Mouse (Mus musculus) limb, embryonic 10.5 days (tissue): ENCODE measurements at regions not wholly inside any gene's neighbourhood (a gene's known extent, or its start where the extent isn't known, plus 50 kb on each side); places are given as distances from the start of the nearest gene placed in this dataset.

Experiments used
- DNase-seq: peaks from one replicate; pipeline ENCODE4 v3.0.0-alpha.2; 2017; ENCODE audit warnings: low spot score
- H3K27ac ChIP-seq: fragments of 300-500 bp; sonication (generic); 2 replicates; pipeline ENCODE4 v1.5.1; 2016; ENCODE audit warnings: mild to moderate bottlenecking
- H3K27me3 ChIP-seq: fragments of 300-500 bp; sonication (generic); 2 replicates; pipeline ENCODE4 v1.6.1; 2016; ENCODE audit warnings: low read depth, mild to moderate bottlenecking; ENCODE audit not compliant: poor library complexity, severe bottlenecking
- H3K36me3 ChIP-seq: fragments of 300-500 bp; sonication (generic); 2 replicates; pipeline ENCODE4 v1.6.1; 2016; ENCODE audit warnings: mild to moderate bottlenecking, moderate library complexity
- H3K4me1 ChIP-seq: fragments of 300-500 bp; sonication (generic); 2 replicates; pipeline ENCODE4 v1.6.1; 2016
- H3K4me3 ChIP-seq: fragments of 300-500 bp; sonication (generic); 2 replicates; pipeline ENCODE4 v1.5.1; 2016; ENCODE audit warnings: mild to moderate bottlenecking, moderate library complexity
- H3K9me3 ChIP-seq: fragments of 300-500 bp; sonication (generic); replicated peaks from 2 replicates; pipeline ENCODE4 v1.6.1; 2016; ENCODE audit warnings: mild to moderate bottlenecking
- WGBS: fragments of 180-500 bp; shearing (Covaris S2); methylation state at CpG from one replicate; pipeline ENCODE4 v1.1.7; 2016; 5-methylcytosine and 5-hydroxymethylcytosine counted together

GRCm38 (mm10) chr4:106214170-106214569 lies 101.8 kb upstream of the Usp24 start:
- H3K27ac ChIP-seq = peak overlapping the region; percentile 15; the same call in 1 of the 2 replicates
- no peaks in the 10 kb centered on the region for H3K36me3 ChIP-seq
- H3K4me1 ChIP-seq = peaks cover 12% of the 10 kb centered on the region; the same call in 1 of the 2 replicates
- 85% methylated on average over 5 of the region's 5 CpGs for WGBS
- DNase-seq = no peak
- H3K27me3 ChIP-seq = no peaks in the 10 kb centered on the region
- no peak overlapping the region for H3K4me3 ChIP-seq
- no peaks in the 10 kb centered on the region for H3K9me3 ChIP-seq

- Histone ChIP-seq H3K4me1 (peaks cover 8% of the 10 kb centered on the region), H3K27me3 (no peaks in the 10 kb centered on the region), H3K9me3 (no peaks in the 10 kb centered on the region), H3K36me3 (no peaks in the 10 kb centered on the region), H3K4me3 (no peak overlapping the region), H3K27ac (no peak overlapping the region)
- 91% methylated on average over 9 of the region's 9 CpGs for WGBS
- no peak for DNase-seq
Observed at GRCm38 (mm10) chr4:106220621-106221020, 95.4 kb upstream of the Usp24 start.

GRCm38 (mm10) chr4:106225184-106225862 lies 90.7 kb upstream of the Usp24 start:
- peak; percentile 86 for DNase-seq
- peak overlapping the region; percentile 76 for H3K27ac ChIP-seq
- peaks cover 11% of the 10 kb centered on the region for H3K4me1 ChIP-seq
- no peaks in the 10 kb centered on the region; the same call in 1 of the 2 replicates for H3K27me3 ChIP-seq
- 55% methylated on average over 12 of the region's 12 CpGs for WGBS
- no peak overlapping the region for H3K4me3 ChIP-seq
- H3K9me3 ChIP-seq = no peaks in the 10 kb centered on the region
- no peaks in the 10 kb centered on the region for H3K36me3 ChIP-seq

GRCm38 (mm10) chr4:106227428-106227827 lies 88.6 kb upstream of the Usp24 start:
- Histone ChIP-seq H3K4me1 (peaks cover 12% of the 10 kb centered on the region), H3K36me3 (no peaks in the 10 kb centered on the region), H3K4me3 (no peak overlapping the region), H3K27me3 (no peaks in the 10 kb centered on the region; the same call in 1 of the 2 replicates), H3K9me3 (no peaks in the 10 kb centered on the region), H3K27ac (no peak overlapping the region)
- peak; percentile 60 for DNase-seq
- WGBS = 66% methylated on average over 8 of the region's 8 CpGs

- Histone ChIP-seq H3K4me1 (peaks cover 19% of the 10 kb centered on the region), H3K9me3 (no peaks in the 10 kb centered on the region), H3K36me3 (no peaks in the 10 kb centered on the region), H3K27ac (no peak overlapping the region), H3K4me3 (no peak overlapping the region), H3K27me3 (no peaks in the 10 kb centered on the region; the same call in 1 of the 2 replicates)
- peak; percentile 80 for DNase-seq
- 47% methylated on average over 9 of the region's 9 CpGs for WGBS
Observed at GRCm38 (mm10) chr4:106228534-106228933, 87.5 kb upstream of the Usp24 start.

GRCm38 (mm10) chr4:106229526-106229925 lies 86.5 kb upstream of the Usp24 start:
- DNase-seq = no peak
- H3K27me3 ChIP-seq = no peaks in the 10 kb centered on the region; the same call in 1 of the 2 replicates
- no peak overlapping the region for H3K27ac ChIP-seq
- WGBS = 78% methylated on average over 3 of the region's 3 CpGs
- H3K4me3 ChIP-seq = no peak overlapping the region
- H3K36me3 ChIP-seq = no peaks in the 10 kb centered on the region
- H3K4me1 ChIP-seq = peaks cover 19% of the 10 kb centered on the region
- no peaks in the 10 kb centered on the region for H3K9me3 ChIP-seq

- Histone ChIP-seq H3K4me1 (peaks cover 8% of the 10 kb centered on the region; the same call in 1 of the 2 replicates), H3K9me3 (no peaks in the 10 kb centered on the region), H3K27ac (peak overlapping the region; percentile 61), H3K4me3 (no peak overlapping the region), H3K36me3 (no peaks in the 10 kb centered on the region), H3K27me3 (no peaks in the 10 kb centered on the region)
- 43% methylated on average over 9 of the region's 9 CpGs for WGBS
- DNase-seq = no peak
Observed at GRCm38 (mm10) chr4:106232499-106232970, 83.5 kb upstream of the Usp24 start.

GRCm38 (mm10) chr4:106244384-106244819 lies 71.6 kb upstream of the Usp24 start:
- DNase-seq = no peak
- no peak overlapping the region for H3K27ac ChIP-seq
- WGBS = 92% methylated on average over 14 of the region's 14 CpGs

GRCm38 (mm10) chr4:106244826-106245510 lies 71.0 kb upstream of the Usp24 start:
- Histone ChIP-seq H3K4me1 (no peaks in the 10 kb centered on the region), H3K9me3 (no peaks in the 10 kb centered on the region), H3K27me3 (no peaks in the 10 kb centered on the region), H3K36me3 (no peaks in the 10 kb centered on the region), H3K4me3 (no peak overlapping the region), H3K27ac (no peak overlapping the region)
- no peak for DNase-seq
- WGBS = 90% methylated on average over 9 of the region's 9 CpGs

More at GRCm38 (mm10) chr4:106244384-106244819, 71.6 kb upstream of the Usp24 start:
- no peak overlapping the region for H3K4me3 ChIP-seq
- no peaks in the 10 kb centered on the region for H3K9me3 ChIP-seq
- H3K36me3 ChIP-seq = no peaks in the 10 kb centered on the region
- H3K27me3 ChIP-seq = no peaks in the 10 kb centered on the region
- no peaks in the 10 kb centered on the region for H3K4me1 ChIP-seq

- 68% methylated on average over 2 of the region's 2 CpGs for WGBS
- no peak overlapping the region for H3K27ac ChIP-seq
- no peaks in the 10 kb centered on the region for H3K27me3 ChIP-seq
- H3K4me3 ChIP-seq = no peak overlapping the region
- no peaks in the 10 kb centered on the region for H3K36me3 ChIP-seq
- no peaks in the 10 kb centered on the region for H3K4me1 ChIP-seq
- no peak for DNase-seq
- H3K9me3 ChIP-seq = no peaks in the 10 kb centered on the region
Observed at GRCm38 (mm10) chr4:106246695-106247094, 69.3 kb upstream of the Usp24 start.

- H3K4me1 ChIP-seq = no peaks in the 10 kb centered on the region
- H3K27ac ChIP-seq = no peak overlapping the region
- H3K9me3 ChIP-seq = no peaks in the 10 kb centered on the region
- no peaks in the 10 kb centered on the region for H3K36me3 ChIP-seq
- H3K4me3 ChIP-seq = no peak overlapping the region
- H3K27me3 ChIP-seq = no peaks in the 10 kb centered on the region
- no peak for DNase-seq
- WGBS = 89% methylated on average over 5 of the region's 5 CpGs
Observed at GRCm38 (mm10) chr4:106247398-106247797, 68.6 kb upstream of the Usp24 start.

GRCm38 (mm10) chr4:106248272-106248671 lies 67.7 kb upstream of the Usp24 start:
- WGBS = 90% methylated on average over 8 of the region's 8 CpGs

More at GRCm38 (mm10) chr4:106248272-106248671, 67.7 kb upstream of the Usp24 start:
- Histone ChIP-seq H3K36me3 (no peaks in the 10 kb centered on the region), H3K4me3 (no peak overlapping the region), H3K4me1 (no peaks in the 10 kb centered on the region), H3K27ac (no peak overlapping the region), H3K9me3 (no peaks in the 10 kb centered on the region), H3K27me3 (no peaks in the 10 kb centered on the region)
- no peak for DNase-seq
